25 mouse cellular contexts compared by ENCODE assay signal in genomic region chr17:53323016-53323415, GRCm38 (mm10).
DNase-seq lines count a peak whose midpoint lies in the region; ATAC-seq lines count a peak whose summit lies in the region.
"Had no signal": no experiment of that assay in that cellular context is flagged by ENCODE, and none has a peak within 500 bp of the region (broad histone marks: within the 10 kb centered on the region; RNA-seq: fewer than 3 reads in every experiment).

No protein-coding gene starts in this region.

- H3K4me3 ChIP-seq in midbrain, embryonic 12.5 days: no peak overlapping the region
- H3K4me3 ChIP-seq in midbrain, embryonic 15.5 days: no peak overlapping the region
- H3K4me3 ChIP-seq: embryonic facial prominence, embryonic 10.5 days; embryonic facial prominence, embryonic 12.5 days; forebrain, embryonic 13.5 days; forebrain, embryonic 15.5 days had no signal

- H3K27me3 ChIP-seq in midbrain, embryonic 12.5 days: no peaks in the 10 kb centered on the region
- H3K27me3 ChIP-seq in midbrain, embryonic 15.5 days (replicated peaks): no peaks in the 10 kb centered on the region
- H3K27me3 ChIP-seq: CH12.LX; embryonic facial prominence, embryonic 12.5 days; forebrain, embryonic 13.5 days; forebrain, embryonic 15.5 days had no signal

- H3K9ac ChIP-seq in midbrain, embryonic 12.5 days (replicated peaks): no peak overlapping the region
- H3K9ac ChIP-seq in midbrain, embryonic 15.5 days: no peak overlapping the region
- H3K9ac ChIP-seq: embryonic facial prominence, embryonic 12.5 days; forebrain, embryonic 13.5 days; forebrain, embryonic 15.5 days; forebrain, postnatal 0 days had no signal

- 51% methylated on average over 1 of the region's 1 CpGs for WGBS in midbrain, embryonic 12.5 days
- 40% methylated on average over 1 of the region's 1 CpGs for WGBS in midbrain, embryonic 15.5 days

- H3K36me3 ChIP-seq in midbrain, embryonic 12.5 days: no peaks in the 10 kb centered on the region
- no peaks in the 10 kb centered on the region for H3K36me3 ChIP-seq in midbrain, embryonic 15.5 days (replicated peaks)
- H3K36me3 ChIP-seq: embryonic facial prominence, embryonic 10.5 days; embryonic facial prominence, embryonic 12.5 days; forebrain, embryonic 15.5 days; G1E had no signal

- ATAC-seq in midbrain, embryonic 12.5 days (ENCODE audit: low FRiP score, low read depth): peak; percentile 71; the same call in 1 of the 2 replicates
- ATAC-seq in midbrain, embryonic 15.5 days (replicated peaks): no peak
- ATAC-seq: CD4-positive, CD25-positive, alpha-beta regulatory T cell, adult 4 months; forebrain, embryonic 13.5 days; forebrain, embryonic 15.5 days had no signal

- H3K9me3 ChIP-seq in midbrain, embryonic 12.5 days: no peaks in the 10 kb centered on the region
- H3K9me3 ChIP-seq in midbrain, embryonic 15.5 days: no peaks in the 10 kb centered on the region
- H3K9me3 ChIP-seq: embryonic facial prominence, embryonic 10.5 days; embryonic facial prominence, embryonic 12.5 days; forebrain, embryonic 13.5 days; forebrain, embryonic 15.5 days; G1E had no signal

- H3K4me1 ChIP-seq in midbrain, embryonic 12.5 days: no peaks in the 10 kb centered on the region
- no peaks in the 10 kb centered on the region for H3K4me1 ChIP-seq in midbrain, embryonic 15.5 days
- H3K4me1 ChIP-seq: embryonic facial prominence, embryonic 10.5 days; embryonic facial prominence, embryonic 12.5 days; forebrain, embryonic 13.5 days; forebrain, embryonic 15.5 days had no signal

- no peak overlapping the region for H3K4me2 ChIP-seq in midbrain, embryonic 12.5 days (replicated peaks)
- H3K4me2 ChIP-seq in midbrain, embryonic 15.5 days: no peak overlapping the region
- H3K4me2 ChIP-seq: embryonic facial prominence, embryonic 12.5 days; forebrain, embryonic 13.5 days; forebrain, embryonic 15.5 days had no signal

- DNase-seq in embryo, embryonic 10 days (ENCODE audit: low spot score): peak; percentile 3
- DNase-seq in embryo, embryonic 9.5 days (ENCODE audit: extremely low spot score): no peak
- DNase-seq in retina, embryonic 14.5 days (ENCODE audit: low spot score): peak; percentile 5
- DNase-seq in retina, postnatal 1 day: no peak
- no peak for DNase-seq in ovary, postnatal 14 days (ENCODE audit: low spot score)
- DNase-seq: adrenal gland, adult 2 months; adrenal gland, postnatal 10 days; adrenal gland, postnatal 25 days; B cell, adult 2 months; cerebellum, adult 11-12 months; cerebellum, adult 2 months; cerebellum, adult 9-10 months; cerebellum, postnatal 10 days; cerebellum, postnatal 25 days; embryo, embryonic 11 days had no signal

- H3K27ac ChIP-seq in midbrain, embryonic 12.5 days (replicated peaks): no peak overlapping the region
- no peak overlapping the region for H3K27ac ChIP-seq in midbrain, embryonic 15.5 days
- H3K27ac ChIP-seq: embryonic facial prominence, embryonic 10.5 days; embryonic facial prominence, embryonic 12.5 days; forebrain, embryonic 13.5 days; forebrain, embryonic 15.5 days had no signal

Comparison
In these comparisons a context has a peak if more than half of its experiments do, and no peak if none do; other contexts are left out.
1. DNase-seq: peak in embryo, embryonic 10 days (single experiment) and retina, embryonic 14.5 days (single experiment); none in embryo, embryonic 9.5 days (single experiment), retina, postnatal 1 day (single experiment) and ovary, postnatal 14 days (single experiment).